Mouse (Mus musculus) limb, embryonic 12.5 days (tissue): ENCODE measurements around the gene Kcnrg. TPM values are rescaled to one million over a fixed set of nuclear protein-coding genes. Genes with fewer than 3 reads are reported as not detected.
"Not testable (repeated sequence)": the region's sequence is repeated elsewhere in the genome, so short reads cannot be mapped to it uniquely, and the experiment has no call there.

Source experiments
- ATAC-seq: fragments of 200-750 bp; cut with Nextera tagmentation; 2 replicates; pipeline ENCODE4 v1.8.0; 2017; ENCODE audit warnings: low read depth, moderate TSS enrichment; ENCODE audit not compliant: insufficient number of reproducible peaks, insufficient read depth, low FRiP score, low TSS enrichment
- H3K27ac ChIP-seq: fragments of 300-500 bp; sonication (generic); 2 replicates; pipeline ENCODE4 v1.5.1; 2016; ENCODE audit warnings: mild to moderate bottlenecking, moderate library complexity
- H3K27me3 ChIP-seq: fragments of 300-500 bp; sonication (generic); 2 replicates; pipeline ENCODE4 v1.6.1; 2016; ENCODE audit warnings: mild to moderate bottlenecking, moderate library complexity
- H3K36me3 ChIP-seq: fragments of 300-500 bp; sonication (generic); 2 replicates; pipeline ENCODE4 v1.6.1; 2016; ENCODE audit warnings: mild to moderate bottlenecking, moderate library complexity
- H3K4me1 ChIP-seq: fragments of 300-500 bp; sonication (generic); replicated peaks from 2 replicates; pipeline ENCODE4 v1.6.1; 2016
- H3K4me2 ChIP-seq: fragments of 300-500 bp; sonication (generic); 2 replicates; pipeline ENCODE4 v1.6.1; 2016; ENCODE audit warnings: mild to moderate bottlenecking, moderate library complexity
- H3K4me3 ChIP-seq: fragments of 300-500 bp; sonication (generic); replicated peaks from 2 replicates; pipeline ENCODE4 v1.5.1; 2016; ENCODE audit warnings: mild to moderate bottlenecking
- H3K9ac ChIP-seq: fragments of 300-500 bp; sonication (generic); replicated peaks from 2 replicates; pipeline ENCODE4 v1.6.1; 2016; ENCODE audit warnings: mild to moderate bottlenecking, moderate library complexity
- H3K9me3 ChIP-seq: fragments of 300-500 bp; sonication (generic); 2 replicates; pipeline ENCODE4 v1.6.1; 2016; ENCODE audit warnings: mild to moderate bottlenecking, moderate library complexity
- WGBS: fragments of 180-500 bp; shearing (Covaris S2); methylation state at CpG from one replicate; pipeline ENCODE4 v1.1.7; 2016; 5-methylcytosine and 5-hydroxymethylcytosine counted together
- polyA plus RNA-seq: library from polyadenylated mRNA; unstranded; fragments of >200 nt; fragmentation: Nextera tagmentation; extraction: Ambion mirVana; gene quantifications from 2 replicates; pipeline ENCODE4 v1.2.1, GENCODE M21; 2016

The Kcnrg gene
- polyA plus RNA-seq, 1 experiment from 2014 or later, result 1.3 TPM

DNA sequence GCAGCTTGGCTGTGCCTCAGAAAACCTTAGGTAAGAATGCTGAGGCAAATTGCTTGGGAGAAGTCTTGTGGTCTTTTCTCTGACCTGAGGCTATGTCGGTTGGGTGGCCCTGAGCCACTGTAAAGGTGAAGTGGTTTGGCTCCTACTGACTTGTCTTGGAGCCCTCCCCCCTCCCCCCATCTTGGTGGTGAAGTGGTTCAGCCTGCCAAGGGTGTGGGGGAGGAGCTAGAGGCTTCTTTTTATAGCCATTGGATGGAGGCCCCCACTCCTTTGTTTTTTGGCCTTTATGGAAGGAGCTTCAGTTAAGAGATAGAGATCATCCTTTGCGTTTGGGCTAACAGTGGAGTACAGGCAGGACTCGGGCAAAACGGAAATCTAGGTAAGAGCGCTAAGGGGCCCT is 9.3 kb upstream of the Kcnrg start, which contains the start of gene Trim13:
Gene Trim13, plus strand, starts transcription at position 280 of the 400 bp plus-strand sequence.
- Histone ChIP-seq H3K36me3 (peaks cover 3% of the 10 kb centered on the region), H3K4me1 (peaks cover 12% of the 10 kb centered on the region), H3K27ac (no peak within 1 kb of the TSS), H3K27me3 (no peaks in the 10 kb centered on the region), H3K4me2 (peak within 1 kb of the TSS; percentile 56), H3K9me3 (no peaks in the 10 kb centered on the region), H3K4me3 (peak within 1 kb of the TSS; percentile 78), H3K9ac (no peak within 1 kb of the TSS)
- 43% methylated on average over 5 of the region's 5 CpGs for WGBS
- no peak for ATAC-seq

DNA sequence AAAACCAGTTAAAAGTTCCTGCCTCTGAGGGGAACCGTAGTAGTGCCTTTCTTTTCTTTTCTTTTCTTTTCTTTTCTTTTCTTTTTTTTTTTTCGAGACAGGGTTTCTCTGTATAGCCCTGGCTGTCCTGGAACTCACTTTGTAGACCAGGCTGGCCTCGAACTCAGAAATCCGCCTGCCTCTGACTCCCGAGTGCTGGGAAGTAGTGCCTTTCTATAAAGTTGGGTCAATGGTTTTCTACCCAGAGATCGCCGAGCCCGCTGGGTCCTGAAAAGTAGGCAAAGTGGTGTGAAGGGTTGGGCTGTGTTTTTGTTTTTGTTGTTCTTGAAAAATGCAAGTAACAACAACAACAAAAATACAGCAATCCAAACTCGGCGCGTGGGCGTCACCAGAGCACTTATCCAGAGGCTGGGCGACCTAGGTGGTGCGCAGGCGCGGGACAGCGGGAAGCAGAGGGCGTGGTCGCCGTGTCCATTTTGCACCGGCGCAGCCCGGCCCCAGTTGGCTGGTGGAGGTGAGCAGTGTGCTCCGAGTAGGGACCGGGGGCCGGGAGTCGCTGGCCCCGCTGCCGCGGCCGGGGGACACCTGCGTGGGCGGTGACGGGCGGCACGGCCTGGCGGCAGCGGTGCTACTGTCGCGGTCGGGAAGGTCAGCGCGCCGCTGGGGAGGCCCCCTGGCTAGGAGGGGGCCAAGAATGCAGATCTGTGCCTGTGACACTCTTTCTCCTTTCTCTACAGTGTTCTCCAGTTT is 8.0 kb upstream of the Kcnrg start:
- Histone ChIP-seq H3K9me3 (no peaks in the 10 kb centered on the region), H3K4me1 (peaks cover 12% of the 10 kb centered on the region), H3K27me3 (no peaks in the 10 kb centered on the region), H3K27ac (peak overlapping the region; percentile 76), H3K9ac (peak overlapping the region; percentile 85), H3K36me3 (peaks cover 15% of the 10 kb centered on the region), H3K4me2 (peak overlapping the region; percentile 56), H3K4me3 (peak overlapping the region; percentile 78)
- 5% methylated on average over 44 of the region's 44 CpGs for WGBS
- peak; percentile 93 for ATAC-seq

GRCm38 (mm10) chr14:61601348-61601747 is 5.9 kb upstream of the Kcnrg start:
- Histone ChIP-seq H3K4me1 (peaks cover 12% of the 10 kb centered on the region), H3K27me3 (no peaks in the 10 kb centered on the region), H3K4me3 (no peak overlapping the region), H3K4me2 (no peak overlapping the region), H3K36me3 (peaks cover 35% of the 10 kb centered on the region), H3K27ac (no peak overlapping the region), H3K9ac (no peak overlapping the region), H3K9me3 (no peaks in the 10 kb centered on the region)
- no peak for ATAC-seq
- 87% methylated on average over 9 of the region's 9 CpGs for WGBS

DNA sequence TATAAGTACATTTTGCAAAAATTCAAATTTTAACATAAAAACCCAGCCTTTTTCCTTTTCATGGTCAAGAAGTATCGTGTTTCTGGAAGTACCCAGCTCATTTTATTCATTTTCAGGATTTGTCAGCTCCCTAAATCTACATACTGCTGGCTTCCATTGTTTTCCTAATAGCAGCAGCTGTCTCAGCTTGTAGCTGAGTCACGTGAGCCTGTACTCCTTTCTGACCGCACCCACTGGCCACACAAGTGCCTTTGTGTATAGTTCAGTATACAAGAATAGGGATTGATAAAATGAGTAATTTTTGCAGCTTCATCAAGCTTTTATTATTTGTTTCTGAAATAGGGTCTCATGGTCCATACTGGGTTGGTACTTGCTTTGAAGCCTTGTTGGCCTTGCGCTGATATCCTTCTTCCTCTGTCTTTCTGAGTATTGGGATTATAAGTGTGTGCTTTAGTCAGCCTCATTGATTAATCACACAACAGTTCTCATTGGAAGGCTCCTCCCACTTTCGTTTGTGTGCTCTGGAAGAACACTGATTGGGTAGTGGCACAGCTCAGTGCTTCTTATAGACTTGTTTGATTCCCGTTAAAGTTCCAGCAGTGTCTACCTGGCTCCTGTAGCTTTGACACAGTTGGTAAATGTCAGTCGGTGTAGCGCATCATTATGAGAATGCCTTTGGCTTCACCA is 4.0 kb upstream of the Kcnrg start:
- WGBS, result 87% methylated on average over 8 of the region's 8 CpGs
- Histone ChIP-seq H3K27ac (no peak overlapping the region), H3K4me3 (no peak overlapping the region)

DNA sequence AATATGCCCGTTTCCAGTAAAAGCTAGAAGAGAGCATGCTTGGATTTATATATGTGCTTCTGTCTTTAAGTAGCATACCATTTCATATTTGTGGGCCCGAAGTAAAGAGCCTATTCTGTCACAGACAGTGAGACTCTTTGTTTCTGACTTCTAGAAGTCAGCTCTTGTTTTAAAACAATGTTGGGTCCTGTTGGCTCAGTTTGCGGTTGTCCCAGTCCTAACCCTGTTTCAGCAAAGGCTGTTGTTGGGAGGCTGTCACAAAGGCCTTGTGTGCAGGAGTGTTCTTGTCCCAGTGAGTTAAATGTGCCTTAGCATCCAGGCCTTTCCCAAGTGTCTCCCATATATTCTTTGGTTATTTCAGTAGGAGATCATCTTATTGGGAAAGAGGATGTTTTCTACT is 3.2 kb upstream of the Kcnrg start:
- Histone ChIP-seq H3K27me3 (no peaks in the 10 kb centered on the region), H3K27ac (no peak overlapping the region), H3K9ac (no peak overlapping the region), H3K9me3 (no peaks in the 10 kb centered on the region), H3K36me3 (peaks cover 42% of the 10 kb centered on the region), H3K4me2 (no peak overlapping the region), H3K4me1 (peaks cover 12% of the 10 kb centered on the region), H3K4me3 (no peak overlapping the region)
- no peak for ATAC-seq
- WGBS, result 85% methylated on average over 3 of the region's 3 CpGs

More for the DNA sequence above, 4.0 kb upstream of the Kcnrg start:
- Histone ChIP-seq H3K36me3 (peaks cover 42% of the 10 kb centered on the region), H3K9ac (no peak overlapping the region), H3K27me3 (no peaks in the 10 kb centered on the region), H3K4me1 (peaks cover 12% of the 10 kb centered on the region), H3K4me2 (no peak overlapping the region), H3K9me3 (no peaks in the 10 kb centered on the region)
- no peak for ATAC-seq

DNA sequence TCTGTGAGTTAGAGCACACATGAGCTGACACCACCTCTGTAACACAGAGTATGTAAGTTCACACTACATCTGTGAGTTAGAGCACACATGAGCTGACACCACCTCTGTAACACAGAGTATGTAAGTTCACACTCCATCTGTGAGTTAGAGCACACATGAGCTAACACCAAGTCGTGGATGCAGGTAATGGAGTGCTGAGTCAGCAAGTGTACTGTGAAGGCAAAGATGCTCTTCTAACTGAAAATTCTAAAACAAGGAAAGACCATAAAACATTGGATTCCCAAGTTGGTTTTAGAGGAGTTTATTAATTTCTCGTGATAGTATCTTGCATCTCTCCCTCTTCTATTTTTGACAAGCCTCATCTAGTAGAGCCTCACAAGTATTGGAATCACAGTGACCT is 1.2 kb upstream of the Kcnrg start:
- not testable (repeated sequence) for H3K4me3 ChIP-seq, H3K27me3 ChIP-seq, H3K9ac ChIP-seq, H3K27ac ChIP-seq, H3K4me2 ChIP-seq, ATAC-seq, H3K4me1 ChIP-seq, H3K9me3 ChIP-seq
- WGBS, result 87% methylated on average over 2 of the region's 2 CpGs
- peaks cover 42% of the 10 kb centered on the region for H3K36me3 ChIP-seq

DNA sequence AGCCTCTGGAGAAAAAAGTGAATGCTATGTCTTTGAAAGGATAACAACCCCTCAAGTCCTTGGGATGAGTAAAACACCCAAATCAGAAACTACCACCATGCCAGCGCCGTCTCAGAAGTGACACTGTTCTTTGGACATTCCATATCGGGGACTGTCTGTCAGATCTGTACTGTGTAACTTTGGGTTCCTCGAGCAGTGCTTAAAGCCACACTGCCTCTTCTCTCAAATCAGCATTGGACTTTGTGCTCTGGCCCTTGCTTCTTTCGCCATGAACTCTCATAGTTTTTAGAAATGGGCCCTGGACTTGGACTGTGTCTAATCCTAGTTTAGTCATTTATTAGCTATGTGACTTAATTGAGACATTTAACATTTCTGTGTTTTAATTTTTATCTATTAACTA is 4.5 kb downstream of the Kcnrg start:
- no peaks in the 10 kb centered on the region for H3K9me3 ChIP-seq
- ATAC-seq, result no peak
- no peak overlapping the region for H3K9ac ChIP-seq
- no peak overlapping the region for H3K4me2 ChIP-seq
- WGBS, result 94% methylated on average over 5 of the region's 5 CpGs
- no peaks in the 10 kb centered on the region for H3K4me1 ChIP-seq
- H3K4me3 ChIP-seq, result no peak overlapping the region
- no peak overlapping the region for H3K27ac ChIP-seq
- no peaks in the 10 kb centered on the region for H3K27me3 ChIP-seq
- peaks cover 3% of the 10 kb centered on the region; the same call in 1 of the 2 replicates for H3K36me3 ChIP-seq

DNA sequence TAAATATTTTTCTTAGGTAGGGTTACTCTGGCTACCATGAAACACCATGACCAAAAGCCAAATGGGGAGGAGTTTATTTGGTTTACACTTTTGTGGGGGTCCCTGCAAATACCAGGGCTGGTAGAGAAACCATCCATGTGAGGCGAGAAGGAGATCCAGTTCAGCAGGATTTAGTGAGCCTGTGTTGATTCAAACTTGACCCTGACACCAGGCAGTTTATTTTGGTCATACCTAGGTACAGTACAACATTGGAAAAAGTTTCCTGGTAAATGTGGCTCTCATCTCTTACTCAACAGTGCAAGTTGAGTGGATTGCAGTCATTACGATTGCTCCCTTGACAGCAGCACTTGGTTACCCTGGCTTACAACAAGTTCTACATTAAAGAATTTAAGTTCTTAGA is 6.1 kb downstream of the Kcnrg start:
- H3K27ac ChIP-seq, result no peak overlapping the region
- H3K4me3 ChIP-seq, result no peak overlapping the region
- H3K4me1 ChIP-seq, result no peaks in the 10 kb centered on the region
- H3K27me3 ChIP-seq, result no peaks in the 10 kb centered on the region
- WGBS, result 90% methylated on average over 2 of the region's 2 CpGs
- H3K9ac ChIP-seq, result no peak overlapping the region
- no peaks in the 10 kb centered on the region; the same call in 1 of the 2 replicates for H3K36me3 ChIP-seq
- no peak overlapping the region for H3K4me2 ChIP-seq
- ATAC-seq, result no peak
- no peaks in the 10 kb centered on the region for H3K9me3 ChIP-seq

- WGBS, result 86% methylated on average over 2 of the region's 2 CpGs
- no peak overlapping the region for H3K4me2 ChIP-seq
- no peak overlapping the region for H3K4me3 ChIP-seq
- H3K36me3 ChIP-seq, result peaks cover 14% of the 10 kb centered on the region; the same call in 1 of the 2 replicates
- H3K27ac ChIP-seq, result no peak overlapping the region
- no peaks in the 10 kb centered on the region for H3K27me3 ChIP-seq
- H3K9ac ChIP-seq, result no peak overlapping the region
- H3K9me3 ChIP-seq, result no peaks in the 10 kb centered on the region
- H3K4me1 ChIP-seq, result no peaks in the 10 kb centered on the region
- ATAC-seq, result no peak
Observed at GRCm38 (mm10) chr14:61620371-61620770, 13.1 kb downstream of the Kcnrg start.

GRCm38 (mm10) chr14:61635969-61636368 is 28.7 kb downstream of the Kcnrg start:
- peaks cover 28% of the 10 kb centered on the region; the same call in 1 of the 2 replicates for H3K36me3 ChIP-seq

GRCm38 (mm10) chr14:61642668-61643067 is 35.4 kb downstream of the Kcnrg start:
- no peak overlapping the region for H3K9ac ChIP-seq
- no peak for ATAC-seq
- H3K9me3 ChIP-seq, result no peaks in the 10 kb centered on the region
- H3K4me3 ChIP-seq, result no peak overlapping the region
- H3K27me3 ChIP-seq, result no peaks in the 10 kb centered on the region
- no peak overlapping the region for H3K4me2 ChIP-seq
- H3K27ac ChIP-seq, result no peak overlapping the region
- H3K36me3 ChIP-seq, result 0 out of 2 replicates have a peak, but pooled peaks cover 3% of the 10 kb centered on the region
- WGBS, result 71% methylated on average over 1 of the region's 1 CpGs
- no peaks in the 10 kb centered on the region for H3K4me1 ChIP-seq

More at GRCm38 (mm10) chr14:61635969-61636368, 28.7 kb downstream of the Kcnrg start:
- Histone ChIP-seq H3K4me3 (no peak overlapping the region), H3K9ac (no peak overlapping the region), H3K27me3 (no peaks in the 10 kb centered on the region), H3K4me1 (no peaks in the 10 kb centered on the region), H3K4me2 (no peak overlapping the region), H3K27ac (no peak overlapping the region), H3K9me3 (no peaks in the 10 kb centered on the region)
- no peak for ATAC-seq
